Mouse (Mus musculus): ENCODE results near the gene Crim1.
"Not testable (repeated sequence)": the region's sequence is repeated elsewhere in the genome, so short reads cannot be mapped to it uniquely, and the experiment has no call there.

Gene Crim1

DNA sequence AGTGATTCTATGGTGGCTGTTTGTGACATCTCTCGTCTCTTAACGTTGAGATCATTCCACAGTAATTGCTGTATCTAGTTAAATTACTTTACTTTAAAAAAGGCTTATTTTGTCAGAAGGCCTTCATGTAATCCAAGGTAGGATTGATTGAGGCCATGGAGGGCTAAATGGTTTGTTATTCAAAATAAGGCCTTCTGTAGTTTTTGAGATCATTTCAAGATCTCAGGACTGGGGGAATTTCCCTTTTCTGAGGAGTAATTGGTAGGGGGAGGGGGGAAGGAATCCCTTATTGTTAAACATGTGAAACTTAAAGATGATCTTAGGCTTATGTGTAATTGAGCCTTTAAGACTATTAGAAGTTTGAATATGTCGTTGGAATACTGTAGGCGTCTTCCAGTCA is 40.1 kb downstream of the Crim1 start:
- in situ Hi-C loops (cut with MboI; ENCODE audit: low pct_unique_long_range_greater_than_20kb in 1 of 2, low sequenced_read_pairs in 2 of 2, unreplicated experiment in 1 of 2) = no loop called here

DNA sequence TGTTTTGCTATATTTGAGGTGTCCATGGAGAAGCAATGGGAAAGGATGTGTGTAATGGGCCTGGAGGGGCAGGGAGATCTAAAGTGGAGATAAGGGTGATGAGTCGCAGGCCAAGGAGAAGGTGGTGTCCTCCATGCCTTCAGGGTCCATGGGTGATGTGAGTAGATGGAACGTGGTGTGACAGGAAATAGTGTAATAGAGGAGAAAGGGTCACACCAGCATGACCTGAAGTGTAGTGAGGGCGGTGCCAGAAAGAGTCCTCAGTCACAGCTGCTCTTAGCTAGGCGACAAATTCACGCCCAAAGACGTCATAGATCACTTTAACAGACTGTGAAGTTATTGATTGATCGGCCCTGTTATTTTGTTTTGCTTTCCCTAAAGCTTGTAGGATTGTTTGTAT is 41.2 kb downstream of the Crim1 start:
- in situ Hi-C loops (cut with MboI; ENCODE audit: low pct_unique_long_range_greater_than_20kb in 1 of 2, low sequenced_read_pairs in 2 of 2, unreplicated experiment in 1 of 2) = no loop called here

GRCm38 (mm10) chr17:78244752-78245151 is 44.7 kb downstream of the Crim1 start:
- in situ Hi-C loops (cut with MboI; ENCODE audit: low pct_unique_long_range_greater_than_20kb in 1 of 2, low sequenced_read_pairs in 2 of 2, unreplicated experiment in 1 of 2) = no loop called here

DNA sequence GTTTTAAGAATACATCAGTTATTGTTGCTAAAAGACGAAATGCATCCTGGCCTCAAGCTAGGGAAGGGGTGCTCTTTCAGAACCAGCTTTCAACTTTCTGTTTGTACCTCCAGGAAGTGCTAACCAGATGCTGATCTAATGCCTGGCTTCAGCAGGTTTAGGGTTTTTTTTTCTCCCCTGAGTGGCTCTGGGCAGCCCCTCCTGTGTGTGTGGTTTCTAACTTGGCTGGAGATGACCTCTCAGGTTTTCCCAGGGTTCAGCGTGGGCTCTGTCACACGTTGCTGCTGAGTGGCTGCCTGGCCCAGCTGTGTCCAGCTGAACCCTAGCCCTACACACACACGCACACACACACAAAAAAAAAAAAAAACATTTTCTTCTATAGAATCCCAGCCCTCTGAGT is 45.4 kb downstream of the Crim1 start:
- in situ Hi-C loops (cut with MboI; ENCODE audit: low pct_unique_long_range_greater_than_20kb in 1 of 2, low sequenced_read_pairs in 2 of 2, unreplicated experiment in 1 of 2) = no loop called here

GRCm38 (mm10) chr17:78246634-78247383 is 46.8 kb downstream of the Crim1 start:
- in situ Hi-C loops (cut with MboI; ENCODE audit: low pct_unique_long_range_greater_than_20kb in 1 of 2, low sequenced_read_pairs in 2 of 2, unreplicated experiment in 1 of 2) = no loop called here

DNA sequence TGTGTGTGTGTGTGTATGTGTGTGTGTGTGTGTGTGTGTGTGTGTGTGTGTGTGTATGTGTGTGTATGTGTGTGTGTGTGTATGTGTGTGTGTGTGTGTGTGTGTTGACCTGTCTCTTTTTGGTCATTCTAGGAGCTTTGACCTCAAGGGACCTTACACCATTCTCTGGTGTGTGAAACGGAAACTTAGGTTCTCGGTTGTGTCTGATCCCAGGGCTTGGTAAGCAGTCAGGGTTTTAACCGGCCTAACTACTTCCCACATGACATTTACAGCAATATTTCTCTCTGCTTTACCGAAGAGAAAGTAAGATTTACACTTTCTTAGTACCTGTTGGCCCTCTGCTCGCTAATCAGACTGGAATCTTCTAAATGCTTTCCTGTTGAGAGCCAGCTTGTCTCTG is 48.1 kb downstream of the Crim1 start:
- in situ Hi-C loops (cut with MboI; ENCODE audit: low pct_unique_long_range_greater_than_20kb in 1 of 2, low sequenced_read_pairs in 2 of 2, unreplicated experiment in 1 of 2) = no loop called here

DNA sequence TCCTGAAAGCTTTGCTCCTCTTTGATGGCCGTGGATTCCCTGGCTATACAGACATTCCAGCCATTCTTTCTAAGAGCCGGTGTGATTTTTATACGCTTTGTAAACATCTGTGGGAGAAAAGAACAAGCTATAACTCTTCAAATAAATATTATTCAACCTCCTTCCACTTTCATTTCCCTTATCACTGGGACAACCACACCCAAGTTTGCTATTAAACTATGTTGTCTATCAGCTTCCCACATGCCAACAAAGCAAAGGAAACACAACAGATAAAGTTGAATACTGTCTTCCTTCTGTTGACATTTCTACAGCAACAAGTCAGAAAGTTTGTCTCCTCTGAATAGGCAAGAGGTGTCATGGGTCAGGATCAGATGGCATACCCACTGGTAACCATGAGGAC is 48.9 kb downstream of the Crim1 start:
- in situ Hi-C loops (cut with MboI; ENCODE audit: low pct_unique_long_range_greater_than_20kb in 1 of 2, low sequenced_read_pairs in 2 of 2, unreplicated experiment in 1 of 2) = no loop called here

- in situ Hi-C loops (cut with MboI; ENCODE audit: low pct_unique_long_range_greater_than_20kb in 1 of 2, low sequenced_read_pairs in 2 of 2, unreplicated experiment in 1 of 2) = no loop called here
Observed at GRCm38 (mm10) chr17:78250149-78250938, 50.3 kb downstream of the Crim1 start.

GRCm38 (mm10) chr17:78253587-78253986 is 53.5 kb downstream of the Crim1 start:
- in situ Hi-C loops (cut with MboI; ENCODE audit: low pct_unique_long_range_greater_than_20kb in 1 of 2, low sequenced_read_pairs in 2 of 2, unreplicated experiment in 1 of 2) = not testable (repeated sequence)

GRCm38 (mm10) chr17:78254256-78254655 is 54.2 kb downstream of the Crim1 start:
- in situ Hi-C loops (cut with MboI; ENCODE audit: low pct_unique_long_range_greater_than_20kb in 1 of 2, low sequenced_read_pairs in 2 of 2, unreplicated experiment in 1 of 2) = no loop called here

DNA sequence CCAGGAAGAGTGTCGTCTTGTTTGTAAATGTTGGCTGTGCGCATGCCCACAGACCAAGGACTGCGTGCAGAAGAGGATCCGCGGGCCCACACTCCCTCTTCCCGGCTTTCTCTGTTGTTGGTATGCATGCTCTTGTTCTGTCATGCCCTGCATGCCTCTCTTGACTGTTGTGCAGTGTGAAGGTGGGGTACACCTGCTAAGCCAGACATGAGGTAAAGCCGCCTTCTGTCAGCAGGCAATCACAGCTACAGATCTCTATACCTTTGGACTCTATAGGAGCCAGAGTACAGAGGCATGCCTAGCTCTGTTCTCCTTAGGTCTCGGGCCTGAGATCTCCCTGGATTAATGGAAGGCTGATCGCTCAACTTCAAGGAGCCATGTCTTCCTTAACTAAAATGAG is 55.7 kb downstream of the Crim1 start:
- in situ Hi-C loops (cut with MboI; ENCODE audit: low pct_unique_long_range_greater_than_20kb in 1 of 2, low sequenced_read_pairs in 2 of 2, unreplicated experiment in 1 of 2) = no loop called here

DNA sequence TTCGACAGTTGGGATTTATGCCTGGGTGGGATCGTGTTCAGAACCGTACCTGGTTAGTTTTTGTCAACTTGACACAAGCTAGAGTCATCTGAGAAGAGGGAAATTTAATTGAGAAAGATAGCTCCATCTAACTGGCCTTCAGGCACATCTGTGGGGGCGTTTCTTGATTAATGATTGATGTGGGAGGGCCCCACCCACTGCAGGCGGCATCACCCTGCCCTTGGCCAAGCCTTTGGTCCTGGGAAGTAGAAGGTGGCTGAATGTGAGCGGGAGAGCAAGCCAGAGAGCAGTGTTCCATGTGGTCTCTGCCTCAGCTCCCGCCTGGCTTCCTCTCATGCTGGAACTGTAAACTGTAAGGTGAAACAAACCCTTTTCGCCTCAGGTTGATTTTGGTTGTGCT is 56.5 kb downstream of the Crim1 start:
- in situ Hi-C loops (cut with MboI; ENCODE audit: low pct_unique_long_range_greater_than_20kb in 1 of 2, low sequenced_read_pairs in 2 of 2, unreplicated experiment in 1 of 2) = no loop called here

DNA sequence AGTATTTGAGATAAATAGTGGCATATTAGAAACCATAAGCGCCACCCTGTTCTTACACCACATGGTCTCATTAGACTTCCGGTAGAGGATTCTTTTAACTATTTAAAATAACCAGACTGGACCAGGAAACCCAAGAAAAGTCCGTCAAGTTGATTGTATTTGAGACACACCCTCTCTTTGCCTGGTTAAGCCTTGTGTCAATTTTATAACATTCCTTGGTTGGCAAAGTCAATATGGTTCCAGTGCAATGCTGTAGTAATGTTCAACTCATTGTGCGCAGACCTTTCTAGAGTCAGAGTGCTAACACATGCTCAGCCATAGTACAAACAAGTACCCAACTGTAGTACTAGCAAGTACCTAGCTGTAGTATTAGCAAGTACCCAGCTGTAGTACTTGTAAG is 61.6 kb downstream of the Crim1 start:
- in situ Hi-C loops (cut with MboI; ENCODE audit: low pct_unique_long_range_greater_than_20kb in 1 of 2, low sequenced_read_pairs in 2 of 2, unreplicated experiment in 1 of 2) = no loop called here

- in situ Hi-C loops (cut with MboI; ENCODE audit: low pct_unique_long_range_greater_than_20kb in 1 of 2, low sequenced_read_pairs in 2 of 2, unreplicated experiment in 1 of 2) = no loop called here
Observed at GRCm38 (mm10) chr17:78264116-78264515, 64.1 kb downstream of the Crim1 start.

GRCm38 (mm10) chr17:78265135-78265534 is 65.1 kb downstream of the Crim1 start:
- in situ Hi-C loops (cut with MboI; ENCODE audit: low pct_unique_long_range_greater_than_20kb in 1 of 2, low sequenced_read_pairs in 2 of 2, unreplicated experiment in 1 of 2) = no loop called here

- in situ Hi-C loops (cut with MboI; ENCODE audit: low pct_unique_long_range_greater_than_20kb in 1 of 2, low sequenced_read_pairs in 2 of 2, unreplicated experiment in 1 of 2) = no loop called here
Observed at GRCm38 (mm10) chr17:78266271-78266670, 66.2 kb downstream of the Crim1 start.

DNA sequence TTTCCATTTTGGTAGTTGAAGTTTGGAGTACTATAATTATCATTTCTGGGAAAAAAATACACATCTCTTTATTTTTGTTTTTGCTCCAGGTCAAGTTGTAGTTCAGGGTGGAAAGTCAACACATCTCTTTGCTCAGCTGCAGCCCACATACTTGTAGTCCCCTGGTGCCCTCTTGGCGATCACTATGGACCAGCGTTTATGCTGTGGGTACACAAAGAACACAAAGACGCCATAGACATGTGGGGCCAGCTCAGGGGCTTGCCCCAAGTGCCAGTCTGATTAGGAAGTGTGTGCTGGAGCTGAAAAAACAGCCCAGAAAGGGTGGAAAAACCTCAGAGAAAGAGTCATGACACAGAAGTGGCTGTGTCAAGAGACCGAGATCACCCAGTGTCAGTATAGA is 68.5 kb downstream of the Crim1 start:
- in situ Hi-C loops (cut with MboI; ENCODE audit: low pct_unique_long_range_greater_than_20kb in 1 of 2, low sequenced_read_pairs in 2 of 2, unreplicated experiment in 1 of 2) = no loop called here

GRCm38 (mm10) chr17:78269311-78269710 is 69.3 kb downstream of the Crim1 start:
- in situ Hi-C loops (cut with MboI; ENCODE audit: low pct_unique_long_range_greater_than_20kb in 1 of 2, low sequenced_read_pairs in 2 of 2, unreplicated experiment in 1 of 2) = no loop called here

DNA sequence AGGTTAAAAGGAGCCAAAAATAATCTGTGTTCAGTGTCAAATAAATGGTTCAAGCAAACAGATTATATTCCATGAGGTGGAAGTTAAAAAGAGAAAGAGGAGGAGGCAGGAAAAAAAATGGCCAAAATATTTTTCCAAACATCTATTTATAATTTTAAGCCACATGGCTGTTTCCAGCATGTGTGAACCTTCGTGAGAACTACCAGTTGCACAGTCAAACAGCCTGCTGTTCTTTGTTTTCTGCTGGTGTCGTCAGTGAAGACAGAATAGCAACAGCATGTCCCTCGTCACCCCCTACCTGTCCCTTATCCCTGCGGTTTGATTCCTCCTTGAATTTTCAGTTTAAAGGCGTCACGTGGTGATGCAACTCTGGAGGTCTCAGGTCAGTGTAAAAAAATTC is 70.0 kb downstream of the Crim1 start:
- in situ Hi-C loops (cut with MboI; ENCODE audit: low pct_unique_long_range_greater_than_20kb in 1 of 2, low sequenced_read_pairs in 2 of 2, unreplicated experiment in 1 of 2) = no loop called here

GRCm38 (mm10) chr17:78271731-78272130 is 71.7 kb downstream of the Crim1 start:
- in situ Hi-C loops (cut with MboI; ENCODE audit: low pct_unique_long_range_greater_than_20kb in 1 of 2, low sequenced_read_pairs in 2 of 2, unreplicated experiment in 1 of 2) = no loop called here
